Mouse (Mus musculus) heart, embryonic 16.5 days (tissue): Measurements from ENCODE around the gene Carns1. TPM values are rescaled to one million over a fixed set of nuclear protein-coding genes. Genes with fewer than 3 reads are reported as not detected.

Experiments
- ATAC-seq: fragments of 200-750 bp; cut with Nextera tagmentation; replicated peaks from 2 replicates; pipeline ENCODE4 v1.8.0; 2017; ENCODE audit warnings: moderate number of reproducible peaks; ENCODE audit not compliant: insufficient read depth, low FRiP score; ENCODE audit errors: extremely low read depth
- H3K27ac ChIP-seq: fragments of 300-500 bp; sonication (generic); 2 replicates; pipeline ENCODE4 v1.5.1; 2014; ENCODE audit warnings: mild to moderate bottlenecking, low read length, control low read depth, moderate library complexity
- H3K27me3 ChIP-seq: fragments of 300-500 bp; sonication (generic); 2 replicates; pipeline ENCODE4 v1.6.1; 2014; ENCODE audit warnings: low read length, mixed read lengths; ENCODE audit not compliant: control insufficient read depth, insufficient read depth
- H3K36me3 ChIP-seq: fragments of 300-500 bp; sonication (generic); 2 replicates; pipeline ENCODE4 v1.6.1; 2014; ENCODE audit not compliant: control insufficient read depth, insufficient read depth
- H3K4me1 ChIP-seq: fragments of 300-500 bp; sonication (generic); 2 replicates; pipeline ENCODE4 v1.6.1; 2014; ENCODE audit warnings: low read length, mixed read lengths; ENCODE audit not compliant: control insufficient read depth, insufficient read depth
- H3K4me2 ChIP-seq: fragments of 300-500 bp; sonication (generic); 2 replicates; pipeline ENCODE4 v1.6.1; 2014; ENCODE audit warnings: low read depth, mild to moderate bottlenecking, control low read depth, low read length
- H3K4me3 ChIP-seq: fragments of 300-500 bp; sonication (generic); 2 replicates; pipeline ENCODE4 v1.5.1; 2014; ENCODE audit warnings: mild to moderate bottlenecking, control low read depth, low read length
- H3K9ac ChIP-seq: fragments of 300-500 bp; sonication (generic); 2 replicates; pipeline ENCODE4 v1.6.1; 2014; ENCODE audit warnings: low read length, control low read depth
- H3K9me3 ChIP-seq: fragments of 300-500 bp; sonication (generic); replicated peaks from 2 replicates; pipeline ENCODE4 v1.6.1; 2016; ENCODE audit warnings: low read length; ENCODE audit not compliant: control insufficient read depth
- WGBS: fragments of 180-500 bp; shearing (Covaris S2); extraction: QIAGEN DNeasy Blood & Tissue Kit; methylation state at CpG from one replicate; pipeline ENCODE4 v1.1.7; 2014; 5-methylcytosine and 5-hydroxymethylcytosine counted together
- microRNA-seq: library from miRNA; unstranded; fragments of <30 nt; microRNA quantifications from one replicate; pipeline ENCODE4, GENCODE M21; 2017
- polyA plus RNA-seq: library from polyadenylated mRNA; unstranded; fragments of >200 nt; fragmentation: Nextera tagmentation; extraction: Ambion mirVana; gene quantifications from 2 replicates; pipeline ENCODE4 v1.2.1, GENCODE M21; 2015

The Carns1 gene
- polyA plus RNA-seq, 1 experiment from 2014 or later: 15.9 TPM

DNA sequence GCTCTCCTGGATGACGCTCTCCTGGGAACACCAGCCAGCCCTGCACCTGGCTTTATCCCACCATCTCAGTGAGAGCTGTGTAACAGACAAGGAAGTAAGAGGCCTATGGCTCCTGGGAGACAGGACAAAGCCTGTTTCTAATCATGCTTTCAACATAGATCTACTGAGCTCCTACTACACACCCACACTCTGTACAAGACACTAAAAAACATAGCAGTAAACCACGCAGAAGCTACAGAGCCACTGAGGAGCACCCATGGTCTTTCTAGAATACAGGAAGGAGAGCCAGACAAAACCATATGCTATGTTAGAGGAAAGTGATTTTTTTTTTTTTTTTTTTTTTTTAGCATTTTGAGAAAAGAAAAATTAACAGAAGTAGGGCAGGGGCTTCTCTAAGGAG is 56.9 kb downstream of the Carns1 start:
- Histone ChIP-seq H3K36me3 (peaks cover 20% of the 10 kb centered on the region), H3K27me3 (no peaks in the 10 kb centered on the region), H3K9ac (no peak overlapping the region), H3K4me3 (no peak overlapping the region), H3K4me2 (no peak overlapping the region), H3K9me3 (no peaks in the 10 kb centered on the region), H3K27ac (no peak overlapping the region), H3K4me1 (peaks cover 14% of the 10 kb centered on the region)
- WGBS: 86% methylated on average over 2 of the region's 2 CpGs
- ATAC-seq: no peak

DNA sequence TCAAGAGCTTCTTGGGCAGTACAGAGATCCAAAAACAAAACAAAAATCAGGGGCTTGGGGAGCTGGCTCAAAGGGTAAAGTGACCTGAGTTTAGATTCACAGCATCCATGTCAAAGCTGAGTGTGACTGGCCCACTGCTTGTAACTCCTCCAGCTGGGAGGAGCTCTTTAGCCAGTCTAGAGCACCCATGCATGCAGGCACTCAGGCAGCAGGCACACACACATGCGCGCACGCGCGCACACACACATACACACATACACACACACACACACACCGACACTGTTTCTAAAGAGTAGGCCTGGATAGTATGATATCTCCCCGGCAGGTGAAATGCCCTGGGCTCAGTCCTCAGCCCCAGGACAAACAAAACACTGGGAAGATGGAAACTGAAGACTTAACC is 58.3 kb downstream of the Carns1 start:
- H3K27ac ChIP-seq: no peak overlapping the region
- H3K9me3 ChIP-seq: no peaks in the 10 kb centered on the region
- peaks cover 20% of the 10 kb centered on the region for H3K36me3 ChIP-seq
- H3K4me3 ChIP-seq: no peak overlapping the region
- no peak overlapping the region for H3K9ac ChIP-seq
- no peaks in the 10 kb centered on the region for H3K27me3 ChIP-seq
- WGBS: 96% methylated on average over 7 of the region's 7 CpGs
- ATAC-seq: no peak
- H3K4me1 ChIP-seq: peaks cover 18% of the 10 kb centered on the region
- no peak overlapping the region for H3K4me2 ChIP-seq

DNA sequence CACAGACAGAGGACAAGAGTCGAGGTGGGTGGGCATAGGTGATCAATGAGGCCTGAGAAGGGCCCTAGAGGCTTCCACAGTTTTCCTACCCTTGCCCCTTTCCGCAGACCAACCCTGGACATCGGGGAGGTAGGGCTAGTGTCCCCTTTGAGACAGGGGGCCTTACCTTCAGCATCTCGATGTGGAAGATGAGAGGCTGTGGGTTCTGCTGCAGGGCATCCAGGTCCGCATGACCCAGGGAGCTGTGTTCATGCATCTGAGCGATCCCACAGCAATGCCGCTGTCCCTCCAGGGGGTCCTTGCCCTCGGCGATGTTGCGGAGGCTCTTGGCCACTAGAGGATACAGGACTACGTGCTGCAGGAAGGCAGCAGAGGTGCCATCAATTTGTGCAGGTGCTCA is 59.5 kb downstream of the Carns1 start:
- no peak overlapping the region for H3K4me2 ChIP-seq
- ATAC-seq: no peak
- WGBS: 83% methylated on average over 11 of the region's 11 CpGs
- H3K9me3 ChIP-seq: no peaks in the 10 kb centered on the region
- no peak overlapping the region for H3K27ac ChIP-seq
- H3K36me3 ChIP-seq: peaks cover 20% of the 10 kb centered on the region
- H3K4me3 ChIP-seq: no peak overlapping the region
- H3K9ac ChIP-seq: no peak overlapping the region
- H3K27me3 ChIP-seq: no peaks in the 10 kb centered on the region
- peaks cover 15% of the 10 kb centered on the region for H3K4me1 ChIP-seq

DNA sequence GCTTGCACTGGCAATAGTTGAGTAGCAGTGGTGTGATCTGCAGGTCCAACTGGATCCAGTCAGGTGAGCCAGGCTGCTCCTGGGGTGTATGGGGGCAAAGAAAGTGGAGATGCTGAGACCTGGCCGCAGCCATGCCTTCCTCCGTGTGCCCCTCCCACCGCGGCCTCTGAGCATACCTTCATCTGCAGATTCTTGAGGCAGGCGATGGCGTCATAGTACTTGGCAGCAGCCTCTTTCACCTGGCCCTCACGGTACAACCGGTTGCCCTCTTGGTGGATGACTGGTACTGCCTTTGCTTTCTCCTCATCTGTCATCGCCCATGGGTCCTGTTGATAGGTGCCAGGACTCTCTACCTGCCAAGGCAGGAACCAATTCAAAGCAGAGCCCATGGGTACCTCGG is 60.1 kb downstream of the Carns1 start:
- Histone ChIP-seq H3K9ac (no peak overlapping the region), H3K4me3 (no peak overlapping the region), H3K9me3 (no peaks in the 10 kb centered on the region), H3K36me3 (peaks cover 20% of the 10 kb centered on the region), H3K4me1 (peaks cover 10% of the 10 kb centered on the region), H3K4me2 (no peak overlapping the region), H3K27me3 (no peaks in the 10 kb centered on the region), H3K27ac (no peak overlapping the region)
- no peak for ATAC-seq
- WGBS: 83% methylated on average over 10 of the region's 10 CpGs

DNA sequence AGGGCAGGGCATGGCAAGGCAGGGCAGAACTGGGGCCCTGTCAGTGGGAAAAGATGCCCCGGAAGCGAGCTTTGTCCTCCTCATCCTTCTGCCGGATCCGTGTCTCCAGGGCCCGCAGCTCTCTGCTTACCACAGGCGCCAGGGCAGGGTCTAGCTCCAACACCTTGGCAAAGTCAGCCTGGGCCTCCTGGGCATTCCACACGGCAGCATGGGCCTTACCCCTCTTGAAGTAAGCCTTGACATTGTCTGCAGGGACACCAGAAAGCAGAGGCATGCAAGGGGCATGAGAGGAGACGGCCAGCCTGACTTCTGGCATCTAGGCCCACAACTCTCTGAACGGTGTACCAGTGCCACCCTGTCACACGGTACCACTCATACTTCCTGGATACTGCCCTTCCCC is 60.7 kb downstream of the Carns1 start:
- Histone ChIP-seq H3K4me3 (no peak overlapping the region), H3K4me2 (no peak overlapping the region), H3K27ac (no peak overlapping the region; the same call in 1 of the 2 replicates), H3K9ac (no peak overlapping the region), H3K9me3 (no peaks in the 10 kb centered on the region), H3K27me3 (no peaks in the 10 kb centered on the region), H3K36me3 (peaks cover 20% of the 10 kb centered on the region), H3K4me1 (peaks cover 10% of the 10 kb centered on the region)
- ATAC-seq: no peak
- 86% methylated on average over 10 of the region's 10 CpGs for WGBS

Small RNAs within 50 kb of the gene (microRNA-seq; reads per million reads assigned to microRNA genes)
- not detected for gene Gm26115

Other genes starting within 250 kb of the Carns1 start
- gene Aldh3b1, start 245.7 kb downstream of the Carns1 start, polyA plus RNA-seq: 2.6 and 3.7 TPM in 2 replicates
- 19.8 TPM in 2 replicates for gene Unc93b1, start 240.3 kb downstream of the Carns1 start, polyA plus RNA-seq
- not detected in 2 replicates for gene Aldh3b3, start 216.8 kb downstream of the Carns1 start, polyA plus RNA-seq
- 0.21 and 0.47 TPM in 2 replicates for gene Aldh3b2, start 203.2 kb downstream of the Carns1 start, polyA plus RNA-seq
- gene Acy3, start 188.9 kb downstream of the Carns1 start, polyA plus RNA-seq: 13.0 and 13.3 TPM in 2 replicates
- not detected in 2 replicates for gene Tbx10, start 182.7 kb downstream of the Carns1 start, polyA plus RNA-seq
- 67.8 and 75.1 TPM in 2 replicates for gene Nudt8, start 174.9 kb downstream of the Carns1 start, polyA plus RNA-seq
- gene Gm49405, start 174.9 kb downstream of the Carns1 start, polyA plus RNA-seq: 6.2 TPM in 2 replicates
- 84.9 and 90.6 TPM in 2 replicates for gene Doc2g, start 172.2 kb downstream of the Carns1 start, polyA plus RNA-seq
- gene Ndufv1, start 162.7 kb downstream of the Carns1 start, polyA plus RNA-seq: 618 and 661 TPM in 2 replicates
- 378 and 420 TPM in 2 replicates for gene Gstp1, start 137.5 kb downstream of the Carns1 start, polyA plus RNA-seq
- 8.0 and 18.4 TPM in 2 replicates for gene Gstp2, start 129.5 kb downstream of the Carns1 start, polyA plus RNA-seq
- gene Gstp3, start 115.9 kb downstream of the Carns1 start, polyA plus RNA-seq: 0.51 and 0.80 TPM in 2 replicates
- not detected in 2 replicates for gene Cabp2, start 93.9 kb downstream of the Carns1 start, polyA plus RNA-seq
- 86.0 and 86.2 TPM in 2 replicates for gene Cdk2ap2, start 78.3 kb downstream of the Carns1 start, polyA plus RNA-seq
- 27.7 and 29.4 TPM in 2 replicates for gene Pitpnm1, start 75.5 kb downstream of the Carns1 start, polyA plus RNA-seq
- gene Aip, start 49.6 kb downstream of the Carns1 start, polyA plus RNA-seq: 87.5 and 88.6 TPM in 2 replicates
- gene Gpr152, start 35.7 kb downstream of the Carns1 start, polyA plus RNA-seq: not detected in 2 replicates
- 0.11 TPM in 1 of 2 replicates, not detected in the other for gene Cabp4, start 31.4 kb downstream of the Carns1 start, polyA plus RNA-seq
- 133 and 134 TPM in 2 replicates for gene Coro1b, start 26.9 kb downstream of the Carns1 start, polyA plus RNA-seq
- 25.3 and 71.1 TPM in 2 replicates for gene Ptprcap, start 21.9 kb downstream of the Carns1 start, polyA plus RNA-seq
- 47.4 and 48.7 TPM in 2 replicates for gene Rps6kb2, start 12.1 kb downstream of the Carns1 start, polyA plus RNA-seq
- 10.8 and 26.5 TPM in 2 replicates for gene Tbc1d10c, start 15.8 kb upstream of the Carns1 start, polyA plus RNA-seq
- 813 and 866 TPM in 2 replicates for gene Ppp1ca, start 16.6 kb upstream of the Carns1 start, polyA plus RNA-seq
- gene Rad9a, start 26.2 kb upstream of the Carns1 start, polyA plus RNA-seq: 19.9 and 21.1 TPM in 2 replicates
- 1.5 and 1.7 TPM in 2 replicates for gene Clcf1, start 38.8 kb upstream of the Carns1 start, polyA plus RNA-seq
- not detected in 2 replicates for gene AC109138.7, start 38.9 kb upstream of the Carns1 start, polyA plus RNA-seq
- gene Pold4, start 56.4 kb upstream of the Carns1 start, polyA plus RNA-seq: 22.6 and 24.9 TPM in 2 replicates
- 8.3 and 11.6 TPM in 2 replicates for gene Ssh3, start 93.7 kb upstream of the Carns1 start, polyA plus RNA-seq
- 1.4 and 2.4 TPM in 2 replicates for gene Ankrd13d, start 107.7 kb upstream of the Carns1 start, polyA plus RNA-seq
- gene Grk2, start 130.7 kb upstream of the Carns1 start, polyA plus RNA-seq: 11.8 and 15.5 TPM in 2 replicates
- gene Kdm2a, start 222.8 kb upstream of the Carns1 start, polyA plus RNA-seq: 31.9 and 35.9 TPM in 2 replicates